Mouse (Mus musculus): ENCODE measurements at regions not wholly inside any gene's neighbourhood (a gene's known extent, or its start where the extent isn't known, plus 50 kb on each side); places are given as distances from the start of the nearest gene placed in this dataset.

DNA sequence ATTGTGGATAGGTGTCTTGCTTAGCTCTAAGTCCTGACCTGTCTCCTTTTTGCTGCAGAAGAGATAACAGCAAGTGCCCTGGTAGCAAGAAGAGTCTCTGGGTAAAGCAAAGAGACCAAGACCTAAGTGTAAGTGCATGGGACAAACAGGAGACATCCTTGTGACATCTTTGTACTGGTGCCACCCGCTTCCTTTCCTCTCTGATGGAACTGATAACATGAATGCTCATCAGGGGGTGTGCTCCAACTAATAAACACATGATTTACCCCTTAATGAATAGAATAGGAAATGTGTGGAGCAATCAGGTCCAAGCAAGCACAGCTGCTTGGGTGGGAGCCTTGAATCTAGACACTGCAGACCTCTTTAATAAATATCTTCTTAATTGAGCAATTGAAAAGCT is 362.9 kb upstream of the Nrp1 start:
- no peak for DNase-seq

DNA sequence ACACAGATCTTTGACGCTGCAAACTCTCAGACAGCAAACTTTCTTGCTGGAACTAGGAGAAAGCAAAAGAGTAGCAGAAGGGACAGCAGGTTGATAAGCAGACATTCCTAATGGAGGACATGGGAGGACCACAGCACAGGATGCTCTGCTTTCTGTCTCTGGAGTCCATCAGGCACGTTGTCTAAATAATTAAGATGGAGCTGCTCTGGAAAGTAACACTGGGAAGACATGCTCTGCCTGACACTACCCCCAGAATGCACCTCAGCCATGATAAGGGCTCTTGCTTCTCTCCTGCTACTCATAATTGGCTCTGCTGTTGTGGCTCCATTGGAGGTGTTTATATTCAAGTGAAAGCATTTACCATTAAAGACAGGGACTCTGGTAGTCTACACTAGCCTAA is 356.0 kb upstream of the Nrp1 start:
- DNase-seq = no peak

DNA sequence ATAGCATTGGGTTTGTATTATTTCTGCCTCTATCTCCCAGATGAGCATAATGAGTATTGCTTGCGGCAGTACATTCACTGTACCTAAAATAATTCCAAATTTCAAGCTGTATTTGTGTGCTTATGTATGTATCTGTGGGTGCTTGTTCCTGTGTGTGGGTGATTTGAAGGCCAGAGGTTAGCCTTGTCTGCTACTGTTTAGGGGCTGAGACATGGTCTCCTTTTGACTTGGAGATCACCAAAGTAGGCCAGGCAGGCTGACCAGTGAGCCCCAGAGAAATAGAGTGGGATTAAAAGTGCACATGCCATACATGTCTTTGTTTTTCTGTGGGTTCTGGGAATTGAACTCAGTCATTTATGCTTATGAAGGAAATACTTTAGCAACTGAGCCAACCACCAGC is 355.6 kb upstream of the Nrp1 start:
- DNase-seq = no peak

DNA sequence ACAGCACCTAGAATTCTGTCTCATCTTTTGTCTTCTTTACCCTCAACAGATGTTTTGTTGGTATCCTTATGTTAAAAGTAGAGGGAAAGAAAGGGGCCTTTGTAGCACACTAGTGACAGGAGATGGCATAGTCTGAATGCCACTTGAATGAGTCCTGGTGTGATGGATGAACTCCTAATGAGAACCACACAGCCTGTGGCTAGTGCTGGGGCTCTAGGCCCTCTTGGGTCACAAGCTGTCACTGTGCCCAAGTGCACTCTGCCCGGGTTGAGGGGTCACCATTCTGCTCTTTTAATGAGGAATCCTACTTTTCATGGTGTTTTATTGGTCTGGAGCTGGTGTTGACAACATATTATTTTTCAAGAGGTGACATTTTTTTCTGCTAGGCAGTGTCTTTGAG is 355.0 kb upstream of the Nrp1 start:
- no peak for DNase-seq

DNA sequence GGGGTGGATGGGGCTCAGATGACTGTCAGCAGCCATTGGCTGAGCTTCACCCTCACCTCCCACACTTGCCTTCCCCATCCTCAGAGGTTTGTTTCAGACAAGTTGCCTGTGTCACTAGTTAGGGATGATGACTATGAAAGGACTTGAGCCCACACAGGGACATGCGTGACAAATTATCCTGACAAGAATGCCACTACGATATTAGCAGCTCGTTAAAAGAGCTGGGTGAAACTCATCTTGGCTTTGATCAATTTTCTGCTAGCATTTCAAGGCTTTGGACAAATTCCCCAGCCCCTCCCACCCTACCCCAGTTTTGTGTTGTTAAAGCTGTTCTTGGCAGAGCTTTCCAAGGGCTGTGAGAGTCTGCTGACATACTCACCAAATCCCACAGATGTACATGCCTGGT is 354.5 kb upstream of the Nrp1 start:
- no peak for DNase-seq

DNA sequence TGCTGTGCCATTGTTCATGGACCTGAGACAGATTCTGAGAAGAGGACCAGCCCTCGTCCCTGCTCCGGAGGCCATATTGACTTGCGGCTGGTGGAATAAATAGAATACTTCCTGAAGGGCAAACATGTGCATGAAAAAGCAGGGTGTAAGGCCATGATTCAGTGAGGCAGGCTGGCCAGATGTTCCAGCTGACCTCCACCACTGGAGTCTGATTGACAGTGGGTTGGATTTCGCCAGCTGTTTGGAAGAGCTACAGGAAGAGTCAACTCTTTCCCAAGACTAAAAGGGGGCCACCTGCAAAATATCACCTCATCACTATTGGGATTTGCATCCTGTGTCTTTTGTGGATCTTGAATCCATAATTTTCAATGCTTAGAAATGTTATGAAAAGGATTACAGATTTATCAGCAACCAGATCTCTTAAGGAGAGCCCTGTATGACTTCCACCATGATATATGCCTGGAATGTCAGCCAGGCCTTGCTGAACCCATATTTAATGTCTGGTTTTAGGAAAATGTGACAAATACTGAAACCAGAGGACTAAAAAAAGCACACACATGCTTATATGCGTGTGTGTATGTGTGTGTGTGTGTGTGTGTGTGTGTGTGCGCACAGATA is 348.9 kb upstream of the Nrp1 start:
- peak in 1 of 2 experiments; percentile 11 for DNase-seq

DNA sequence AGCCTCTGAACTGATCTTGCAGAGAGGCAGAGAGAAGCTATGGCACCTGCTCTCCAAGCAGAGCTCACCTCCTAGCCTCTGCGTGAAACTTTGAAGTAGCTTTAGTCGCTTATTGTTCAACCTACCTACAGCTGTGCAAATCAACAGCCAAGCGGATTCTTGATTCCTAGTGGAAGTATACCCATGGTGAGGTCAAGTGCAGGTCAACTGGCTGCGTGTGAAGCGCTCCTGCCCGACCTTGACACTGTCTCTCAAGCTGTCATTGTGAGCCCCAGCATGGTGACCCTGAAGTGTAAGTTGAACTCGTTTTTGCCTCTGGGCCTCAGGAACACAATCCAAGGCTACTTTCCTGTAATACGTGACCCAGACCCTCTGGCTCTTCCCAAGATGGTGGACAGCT is 341.2 kb upstream of the Nrp1 start:
- DNase-seq = no peak

DNA sequence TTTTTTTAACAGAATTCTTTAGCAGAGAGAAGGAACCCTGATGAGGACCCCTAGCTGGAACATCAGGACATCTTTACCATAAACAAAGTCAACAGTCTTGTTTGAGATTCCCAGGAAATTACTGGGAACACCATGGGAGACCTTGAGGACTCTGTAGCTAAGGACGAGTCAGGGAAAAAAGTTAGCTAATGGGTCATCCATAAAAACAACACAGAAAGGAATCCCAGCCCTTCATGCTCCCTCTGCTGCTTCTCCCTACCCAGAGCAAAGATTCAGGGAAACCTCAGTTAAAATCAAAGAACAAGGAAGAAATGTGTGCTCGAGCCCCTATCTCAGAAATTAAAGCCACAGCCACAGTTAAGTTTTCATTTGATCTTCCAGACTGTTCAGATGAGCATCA is 334.7 kb upstream of the Nrp1 start:
- no peak for DNase-seq

DNA sequence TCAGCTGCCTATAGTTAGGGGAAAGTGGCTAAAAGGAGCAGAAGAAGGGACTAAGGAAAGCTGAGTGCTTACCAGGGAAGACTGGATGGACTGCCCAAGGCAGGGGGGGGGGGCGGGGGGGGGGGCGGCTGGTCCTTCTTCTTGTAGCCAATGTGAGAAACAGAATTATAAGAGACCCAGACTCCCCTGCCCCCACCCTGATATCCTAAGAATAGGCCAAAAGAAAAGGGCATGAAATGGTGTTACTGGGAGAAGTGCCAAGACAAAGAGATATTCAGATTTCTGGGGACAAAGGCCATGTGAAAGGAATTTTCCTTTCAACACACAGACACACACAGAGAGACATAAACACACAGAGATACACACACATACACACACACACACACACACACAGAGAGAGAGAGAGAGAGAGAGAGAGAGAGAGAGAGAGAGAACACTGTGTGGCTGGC is 333.6 kb upstream of the Nrp1 start:
- DNase-seq = peak; percentile 35 to 47

DNA sequence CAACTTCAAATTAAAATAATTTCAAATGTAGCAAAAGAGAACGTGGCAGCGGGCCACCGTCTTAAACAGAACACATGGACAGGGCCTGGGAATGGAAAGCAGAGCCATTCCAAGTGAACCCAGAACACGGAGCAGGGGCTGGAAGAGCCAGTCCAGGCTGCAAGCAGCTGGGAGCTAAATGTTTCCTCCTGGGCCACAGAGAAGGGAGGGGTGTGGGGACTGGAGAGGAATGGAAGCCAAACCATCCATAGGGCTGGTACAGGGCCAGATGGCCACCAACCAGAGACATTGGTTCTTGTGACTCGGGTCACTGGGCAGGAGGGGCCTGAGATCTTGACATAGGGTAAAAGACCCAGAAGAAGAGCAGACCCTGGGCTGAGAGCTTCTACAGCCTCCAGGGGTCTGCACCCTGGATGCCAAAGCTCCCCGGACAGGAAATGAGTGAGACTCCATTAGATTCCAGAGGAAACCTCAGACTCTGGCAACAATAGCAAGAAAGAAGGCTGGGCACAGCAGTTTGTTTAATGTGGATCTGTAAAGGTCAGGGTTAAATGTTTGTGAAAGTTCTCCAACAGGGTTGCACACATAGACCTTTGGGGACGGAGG is 333.1 kb upstream of the Nrp1 start:
- peak; percentile 63 to 67 for DNase-seq

DNA sequence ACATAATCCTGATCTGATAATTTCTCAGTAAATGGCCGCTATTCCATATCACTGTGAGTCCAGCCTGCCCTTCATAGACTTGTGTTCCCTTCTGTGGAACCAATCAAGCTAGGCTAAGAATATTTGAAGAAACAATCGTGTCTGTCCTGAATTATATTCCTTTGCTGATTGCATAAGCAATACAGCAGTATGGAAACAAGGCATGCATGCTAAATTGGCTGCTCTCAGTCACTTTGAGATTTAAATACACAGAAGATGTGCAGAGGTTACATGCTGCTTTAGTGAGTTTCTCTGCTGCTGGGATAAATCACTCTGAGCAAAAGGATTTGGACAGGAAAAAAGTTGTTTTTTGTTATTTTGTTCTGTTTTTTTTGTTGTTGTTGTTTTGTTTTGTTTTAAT is 331.4 kb upstream of the Nrp1 start:
- no peak for DNase-seq

DNA sequence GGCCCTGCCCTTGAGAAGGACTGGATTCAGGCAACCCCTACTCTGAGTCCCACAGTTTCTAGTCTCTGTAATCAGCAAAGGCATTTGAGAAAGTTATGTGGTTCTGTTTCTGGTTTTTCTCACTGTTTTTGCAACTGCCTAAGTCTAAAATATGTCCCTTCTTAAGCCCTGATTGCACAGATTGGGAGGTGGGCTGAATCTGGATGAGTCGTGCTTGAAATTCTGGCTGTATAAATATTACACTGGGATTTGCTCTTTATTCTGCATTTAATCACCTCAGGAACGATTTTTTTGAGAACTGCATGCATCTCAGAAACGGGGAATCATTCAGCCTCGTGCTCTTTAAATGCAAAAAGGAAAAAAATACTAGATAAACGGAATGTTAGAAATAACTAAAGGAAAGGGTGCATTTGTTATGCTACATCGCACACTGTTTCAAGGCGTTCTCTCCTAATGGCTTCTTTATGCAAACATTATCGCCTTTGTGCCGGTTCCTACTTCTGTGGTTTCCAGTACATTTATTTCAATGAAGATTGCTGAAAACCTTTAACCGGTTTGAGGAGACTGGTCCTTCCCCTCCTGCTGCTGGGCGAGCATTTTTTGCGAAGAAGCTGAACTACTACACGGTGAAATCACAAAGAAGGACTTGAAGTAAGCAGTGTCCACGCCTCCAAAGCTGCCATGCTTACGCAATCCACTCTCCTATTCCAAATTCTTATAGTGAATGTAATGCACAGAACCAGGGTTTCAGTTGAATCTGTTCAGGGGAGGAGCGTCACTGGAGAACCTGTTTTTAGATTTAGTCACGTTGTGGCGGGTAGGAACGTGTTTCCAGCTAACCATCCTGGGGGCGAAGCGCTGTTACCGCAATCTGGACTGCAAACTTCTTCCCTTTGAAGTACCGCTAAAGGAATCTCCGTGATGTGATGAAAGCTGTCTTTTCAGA is 327.8 kb upstream of the Nrp1 start:
- DNase-seq = no peak

DNA sequence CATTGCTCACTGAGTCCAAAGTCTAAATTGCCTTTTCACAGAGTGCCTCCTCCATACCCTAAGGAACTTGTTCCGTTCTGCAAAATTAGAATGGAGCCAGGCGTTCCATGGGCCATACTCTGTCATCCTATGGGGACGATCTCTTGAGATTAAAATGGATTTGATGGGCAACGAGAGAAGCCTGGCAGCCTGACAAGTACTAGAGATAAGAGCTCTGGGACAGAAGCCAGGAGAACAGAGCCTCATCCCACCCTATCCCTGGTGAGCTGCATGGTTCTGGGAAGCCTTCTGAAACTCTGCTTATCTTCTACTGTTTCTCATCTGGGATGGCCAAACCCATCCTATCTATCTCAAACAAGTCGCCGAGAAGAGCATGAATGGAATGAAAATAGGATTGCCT is 324.3 kb upstream of the Nrp1 start:
- DNase-seq = no peak

DNA sequence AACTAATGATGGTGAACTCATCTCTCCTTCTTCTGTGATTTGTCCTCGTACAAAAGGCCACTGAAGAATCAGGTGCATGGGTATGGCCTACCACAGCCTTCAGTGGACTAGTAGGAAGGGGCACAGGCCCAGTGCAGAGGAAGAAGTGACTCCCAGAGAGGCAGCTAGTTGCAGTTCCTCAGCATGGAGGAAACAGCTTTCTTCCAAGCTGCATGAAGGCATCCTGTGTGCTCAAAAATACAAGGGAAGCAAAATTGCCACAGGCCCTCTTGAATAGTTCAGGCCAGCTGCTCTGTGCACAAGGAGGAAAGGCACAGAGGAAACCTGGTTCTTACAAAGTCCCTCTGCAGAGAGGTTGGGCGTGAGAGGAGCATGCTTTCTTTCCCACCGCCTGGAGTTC is 322.7 kb upstream of the Nrp1 start:
- DNase-seq = no peak

DNA sequence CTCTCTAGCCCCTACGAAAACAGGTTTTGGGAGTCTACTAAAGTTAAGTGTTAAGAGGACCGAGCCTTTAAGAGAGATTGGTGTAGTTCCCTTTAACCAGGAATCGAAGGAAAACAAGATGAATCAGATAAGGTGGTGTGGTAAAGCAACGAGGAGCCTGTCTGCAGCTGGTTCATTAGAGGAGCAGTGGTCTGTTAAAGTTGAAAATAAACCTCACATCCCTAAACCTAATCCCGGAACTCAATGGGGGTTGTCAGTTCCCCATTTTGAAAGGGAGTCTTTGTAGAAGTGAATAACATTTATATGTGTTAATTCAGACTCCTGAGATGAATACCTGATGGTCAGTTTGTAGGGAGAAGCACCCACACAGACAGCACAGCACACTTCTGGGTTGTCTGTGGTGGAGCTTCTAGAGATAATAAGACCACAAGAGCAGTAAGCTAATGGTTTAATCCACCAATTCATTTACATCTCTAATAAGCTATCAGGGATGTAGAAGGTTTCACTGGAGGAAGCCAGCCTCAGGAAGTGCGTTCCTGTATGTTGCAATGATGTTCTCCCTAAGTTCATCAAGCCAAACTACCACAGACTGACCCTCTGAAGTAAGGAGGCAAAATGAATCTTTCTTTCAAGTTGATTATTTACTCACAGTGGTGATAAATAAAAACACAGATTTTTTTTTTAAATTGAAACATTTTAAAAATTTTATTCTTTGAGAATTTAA is 318.9 kb upstream of the Nrp1 start:
- no peak for DNase-seq

DNA sequence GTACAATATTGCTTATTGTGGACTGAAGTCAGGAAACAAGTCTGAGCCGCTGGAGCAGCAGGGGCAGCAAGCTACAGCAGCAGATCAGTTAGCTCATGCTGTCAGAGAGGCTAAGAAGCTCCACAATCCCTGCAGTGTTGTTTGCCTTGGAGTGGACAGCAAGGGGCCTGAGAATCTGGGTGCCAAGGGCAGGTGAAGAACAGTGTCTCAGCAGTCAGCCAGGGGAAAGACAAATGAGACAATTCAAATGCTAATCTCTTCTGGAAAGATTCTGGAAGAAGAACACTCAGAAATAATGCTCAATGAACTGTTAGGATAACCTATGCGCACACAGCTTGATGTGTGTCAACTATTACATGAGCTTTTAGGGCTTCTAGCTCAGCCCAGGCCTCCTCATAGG is 315.5 kb upstream of the Nrp1 start:
- DNase-seq = no peak

DNA sequence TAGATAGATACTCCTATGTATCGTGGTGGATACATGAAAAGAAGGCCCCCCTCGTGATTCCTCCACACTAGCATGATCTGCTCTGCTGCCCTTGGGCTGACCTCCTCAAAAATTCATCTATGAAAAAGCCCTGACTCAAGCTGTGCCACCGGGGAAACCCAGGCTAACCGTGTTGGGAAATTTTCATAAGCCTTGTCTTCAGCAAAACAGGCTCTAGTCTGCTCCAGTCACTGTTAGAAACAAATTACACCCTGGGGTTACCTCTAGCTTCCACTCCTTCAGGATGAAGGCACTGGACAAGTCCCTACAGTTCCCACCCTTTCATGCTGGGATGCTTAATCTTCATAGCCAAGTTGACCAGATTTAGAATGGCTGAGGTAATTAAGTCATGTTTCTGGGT is 315.0 kb upstream of the Nrp1 start:
- no peak for DNase-seq

DNA sequence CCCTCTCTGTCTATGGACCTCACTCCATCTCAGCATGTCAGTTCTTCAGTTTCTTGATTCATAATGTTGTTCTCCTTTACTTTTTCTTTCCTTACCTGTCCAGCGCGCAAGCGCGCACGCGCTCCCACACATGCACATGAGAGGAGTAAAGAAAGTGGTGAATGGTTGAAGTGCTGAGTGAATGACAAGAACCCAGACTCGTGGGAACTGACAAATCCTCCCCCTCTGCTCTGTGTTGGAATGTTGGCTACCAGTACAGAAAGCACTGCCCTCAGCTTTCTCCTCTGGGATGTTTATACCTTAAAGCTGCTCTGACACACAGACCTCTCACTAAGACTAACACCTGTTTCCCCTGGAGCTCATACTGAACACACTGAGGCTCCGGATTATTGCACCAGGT is 302.2 kb upstream of the Nrp1 start:
- no peak for DNase-seq

DNA sequence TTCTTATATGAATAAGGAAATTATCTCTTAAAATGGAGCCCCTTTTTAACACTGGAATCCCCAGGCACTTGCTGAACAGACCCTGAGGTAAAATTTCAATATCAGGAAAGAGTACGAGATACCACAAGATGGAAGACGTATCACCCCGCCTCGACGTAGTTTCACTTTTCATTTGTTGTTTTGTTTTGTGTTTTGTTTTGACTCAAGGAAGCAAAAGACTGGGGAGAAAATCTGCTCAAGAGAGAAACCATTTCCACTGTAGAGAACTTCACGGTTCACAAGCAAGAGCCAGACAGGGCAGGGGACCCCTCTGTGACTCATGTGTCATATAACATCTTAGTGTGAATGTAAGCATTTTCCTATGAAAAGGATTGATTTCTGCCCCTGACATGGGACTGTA is 300.6 kb upstream of the Nrp1 start:
- DNase-seq = no peak

DNA sequence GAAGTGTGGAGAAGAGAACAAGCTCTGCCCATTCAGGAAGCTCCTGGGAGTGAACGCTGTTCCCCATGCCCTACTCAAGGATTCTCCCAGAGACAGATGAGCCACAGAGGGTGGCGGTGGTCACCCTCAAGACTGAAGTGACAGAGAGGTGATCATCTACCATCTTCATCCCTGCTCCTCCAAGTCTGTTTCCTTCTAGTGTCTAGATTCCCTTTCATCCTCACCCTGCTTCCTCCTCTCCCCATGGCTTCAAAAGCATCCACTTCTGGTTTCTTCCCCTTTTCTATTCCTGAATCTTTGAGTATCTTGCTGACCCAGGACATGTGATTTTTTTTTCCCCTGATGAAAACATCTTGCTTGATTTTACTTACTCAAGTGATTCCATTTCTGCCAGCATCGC is 298.6 kb upstream of the Nrp1 start:
- DNase-seq = no peak

DNA sequence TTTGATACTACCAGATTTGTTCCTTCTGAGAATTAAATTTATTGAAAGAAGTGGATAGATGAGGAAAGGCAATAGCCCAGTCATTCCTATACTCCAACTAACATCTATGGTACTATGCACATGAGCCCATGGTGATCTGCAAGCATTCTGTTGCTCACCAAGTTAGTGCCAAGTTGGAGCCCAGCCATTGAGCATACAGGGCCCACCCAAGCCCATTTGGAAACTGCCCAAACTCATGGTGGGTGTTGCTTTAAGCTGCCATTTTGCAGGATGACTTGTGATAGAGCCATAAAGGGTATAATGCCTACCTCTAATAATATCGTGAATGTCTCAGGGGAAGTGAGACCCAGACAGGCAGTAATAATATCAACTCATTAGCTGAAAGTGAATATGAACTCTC is 294.2 kb upstream of the Nrp1 start:
- DNase-seq = no peak

DNA sequence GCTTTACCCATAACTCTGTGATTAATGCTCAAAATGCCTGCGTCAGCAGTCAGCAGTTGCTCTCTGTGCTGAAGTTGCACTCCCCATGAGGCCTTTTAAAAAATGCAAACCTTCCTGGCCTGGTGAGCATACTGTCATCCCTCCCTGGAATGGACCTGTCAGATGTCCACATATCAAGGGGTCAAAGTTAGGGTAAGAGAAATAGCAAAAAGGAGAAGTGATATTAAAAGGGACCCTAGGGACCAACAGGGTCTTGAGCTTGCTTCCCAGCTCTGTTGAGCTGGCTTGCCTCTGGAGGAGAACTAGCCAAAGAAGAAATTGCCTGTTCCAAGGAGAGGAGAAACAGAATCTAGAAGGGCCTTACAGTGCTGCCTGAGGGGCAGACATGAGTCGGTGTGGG is 293.3 kb upstream of the Nrp1 start:
- DNase-seq = no peak

DNA sequence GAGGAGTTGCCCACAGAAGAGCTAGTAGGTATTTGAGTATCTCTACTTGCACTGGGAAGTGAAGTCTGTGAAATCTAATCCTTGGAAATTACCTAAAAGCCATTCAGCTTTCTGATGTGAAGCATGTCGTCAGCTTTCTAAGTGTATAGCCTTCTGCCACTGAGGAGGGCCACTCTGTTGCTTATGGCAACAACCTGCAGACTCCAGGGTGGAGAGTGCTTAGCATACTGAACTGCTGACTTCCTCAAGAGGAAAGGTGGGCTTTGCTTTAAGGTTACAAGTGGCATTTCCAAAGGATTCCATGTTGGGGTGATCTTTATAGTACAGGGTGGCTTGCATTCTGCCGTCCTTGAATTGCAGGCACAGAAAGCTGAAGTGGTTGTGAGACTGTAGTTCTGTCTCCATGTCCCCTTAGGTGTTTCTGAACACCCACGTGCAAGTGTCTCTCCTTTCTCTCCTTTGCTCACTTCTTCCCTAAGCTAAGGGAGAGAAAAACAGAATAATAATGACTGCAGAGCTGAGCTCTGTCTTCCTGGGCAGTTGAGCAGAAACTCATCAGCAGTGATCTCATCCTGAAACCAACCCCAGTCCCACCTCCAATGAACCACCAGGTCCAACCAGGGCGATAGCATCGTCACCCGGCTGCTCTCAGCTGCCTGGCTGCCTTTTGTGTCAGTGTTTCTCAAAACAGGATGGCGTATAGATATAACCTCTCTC is 292.3 kb upstream of the Nrp1 start:
- DNase-seq = no peak

All from kidney, adult 8-10 months (tissue).